Mouse (Mus musculus) retina, postnatal 7 days (tissue): ENCODE measurements around the gene Fdxacb1.

Experiments used
- DNase-seq: peaks from one replicate; pipeline ENCODE4 v3.0.0-alpha.2; 2012; ENCODE audit warnings: low read depth, low spot score

Gene Fdxacb1

GRCm38 (mm10) chr9:50803055-50803671 is 35.1 kb downstream of the Fdxacb1 start:
- DNase-seq, result no peak

GRCm38 (mm10) chr9:50808471-50808870 is 40.4 kb downstream of the Fdxacb1 start:
- no peak for DNase-seq

GRCm38 (mm10) chr9:50809146-50809545 is 41.1 kb downstream of the Fdxacb1 start:
- no peak for DNase-seq

GRCm38 (mm10) chr9:50811187-50811586 is 43.2 kb downstream of the Fdxacb1 start:
- DNase-seq, result no peak

- no peak for DNase-seq
These were observed 43.7 kb downstream of the Fdxacb1 start for GRCm38 (mm10) chr9:50811746-50812145.

GRCm38 (mm10) chr9:50813796-50814195 is 45.8 kb downstream of the Fdxacb1 start:
- no peak for DNase-seq

GRCm38 (mm10) chr9:50815666-50816065 is 47.6 kb downstream of the Fdxacb1 start:
- no peak for DNase-seq

GRCm38 (mm10) chr9:50816512-50816911 is 48.5 kb downstream of the Fdxacb1 start:
- no peak for DNase-seq

GRCm38 (mm10) chr9:50818050-50818449 is 50.0 kb downstream of the Fdxacb1 start:
- DNase-seq, result no peak

- DNase-seq, result no peak
These were observed 51.7 kb downstream of the Fdxacb1 start for GRCm38 (mm10) chr9:50819716-50820115.

- no peak for DNase-seq
These were observed 53.6 kb downstream of the Fdxacb1 start for GRCm38 (mm10) chr9:50821651-50822050.

GRCm38 (mm10) chr9:50822216-50822615 is 54.2 kb downstream of the Fdxacb1 start:
- no peak for DNase-seq
